Mouse (Mus musculus) cerebellum, adult 11 months (tissue): ENCODE data around the gene Dmbt1.
A peak's percentile ranks its signal among the peaks of the same experiment; 100 is the strongest.
"Not testable (repeated sequence)": the region's sequence is repeated elsewhere in the genome, so short reads cannot be mapped to it uniquely, and the experiment has no call there.

Source experiments
- DNase-seq: peaks from one replicate; pipeline ENCODE4 v3.0.0; 2022

Gene Dmbt1

GRCm38 (mm10) chr7:131054808-131055370 lies 23.0 kb downstream of the Dmbt1 start:
- no peak for DNase-seq

- not testable (repeated sequence) for DNase-seq
Measured at GRCm38 (mm10) chr7:131057918-131058317, 26.1 kb downstream of the Dmbt1 start.

GRCm38 (mm10) chr7:131059808-131060207 lies 28.0 kb downstream of the Dmbt1 start:
- not testable (repeated sequence) for DNase-seq

- DNase-seq = no peak
Measured at GRCm38 (mm10) chr7:131062541-131062940, 30.7 kb downstream of the Dmbt1 start.

GRCm38 (mm10) chr7:131068191-131068590 lies 36.3 kb downstream of the Dmbt1 start:
- not testable (repeated sequence) for DNase-seq

- DNase-seq = not testable (repeated sequence)
Measured at GRCm38 (mm10) chr7:131073476-131073875, 41.6 kb downstream of the Dmbt1 start.

- DNase-seq = not testable (repeated sequence)
Measured at GRCm38 (mm10) chr7:131074098-131074497, 42.2 kb downstream of the Dmbt1 start.

GRCm38 (mm10) chr7:131075956-131076355 lies 44.1 kb downstream of the Dmbt1 start:
- no peak for DNase-seq

GRCm38 (mm10) chr7:131082403-131082802 lies 50.5 kb downstream of the Dmbt1 start:
- not testable (repeated sequence) for DNase-seq

- peak; percentile 34 for DNase-seq
Measured at GRCm38 (mm10) chr7:131112486-131112885, 80.6 kb downstream of the Dmbt1 start.

- DNase-seq = peak; percentile 2
Measured at GRCm38 (mm10) chr7:131113676-131114075, 81.8 kb downstream of the Dmbt1 start.

- peak; percentile 2 for DNase-seq
Measured at GRCm38 (mm10) chr7:131114434-131114833, 82.6 kb downstream of the Dmbt1 start.

GRCm38 (mm10) chr7:131122210-131122807 lies 90.5 kb downstream of the Dmbt1 start:
- DNase-seq = no peak

GRCm38 (mm10) chr7:131130021-131130420 lies 98.2 kb downstream of the Dmbt1 start:
- no peak for DNase-seq

- DNase-seq = no peak
Measured at GRCm38 (mm10) chr7:131133181-131133580, 101.3 kb downstream of the Dmbt1 start.

- DNase-seq = no peak
Measured at GRCm38 (mm10) chr7:131146214-131146613, 114.4 kb downstream of the Dmbt1 start, which contains the start of gene 4933402N03Rik. Gene 4933402N03Rik, minus strand, starts transcription at chr7:131146314.

- DNase-seq = no peak
Measured at GRCm38 (mm10) chr7:131150179-131150578, 118.3 kb downstream of the Dmbt1 start.

GRCm38 (mm10) chr7:131153044-131153443 lies 121.2 kb downstream of the Dmbt1 start:
- no peak for DNase-seq

- no peak for DNase-seq
Measured at GRCm38 (mm10) chr7:131162251-131162650, 130.4 kb downstream of the Dmbt1 start.

- no peak for DNase-seq
Measured at GRCm38 (mm10) chr7:131167771-131168170, 135.9 kb downstream of the Dmbt1 start.

GRCm38 (mm10) chr7:131169099-131169498 lies 137.2 kb downstream of the Dmbt1 start:
- no peak for DNase-seq
